Mouse (Mus musculus): ENCODE data around the gene Pcbd1.
"Not testable (repeated sequence)": the region's sequence is repeated elsewhere in the genome, so short reads cannot be mapped to it uniquely, and the experiment has no call there.

Pcbd1 gene

GRCm38 (mm10) chr10:61091866-61092265 is 2.7 kb downstream of the Pcbd1 start:
- DNase-seq (ENCODE audit: low spot score in 2 of 2): no peak

GRCm38 (mm10) chr10:61103564-61104114 is 14.5 kb downstream of the Pcbd1 start:
- DNase-seq (ENCODE audit: low spot score in 2 of 2): no peak

GRCm38 (mm10) chr10:61114246-61114720 is 25.2 kb downstream of the Pcbd1 start:
- no peak for DNase-seq (ENCODE audit: low spot score in 2 of 2)

GRCm38 (mm10) chr10:61121732-61122131 is 32.6 kb downstream of the Pcbd1 start:
- not testable (repeated sequence) for DNase-seq (ENCODE audit: low spot score in 2 of 2)

GRCm38 (mm10) chr10:61123276-61123913 is 34.3 kb downstream of the Pcbd1 start:
- DNase-seq (ENCODE audit: low spot score in 2 of 2): no peak

- DNase-seq (ENCODE audit: low spot score in 2 of 2): no peak
These were observed 35.3 kb downstream of the Pcbd1 start for GRCm38 (mm10) chr10:61124462-61124861.

GRCm38 (mm10) chr10:61128701-61129365 is 39.7 kb downstream of the Pcbd1 start:
- DNase-seq (ENCODE audit: low spot score in 2 of 2): no peak

GRCm38 (mm10) chr10:61130959-61131358 is 41.8 kb downstream of the Pcbd1 start:
- DNase-seq (ENCODE audit: low spot score in 2 of 2): no peak

- no peak for DNase-seq (ENCODE audit: low spot score in 2 of 2)
These were observed 44.9 kb downstream of the Pcbd1 start for GRCm38 (mm10) chr10:61134041-61134440.

- no peak for DNase-seq (ENCODE audit: low spot score in 2 of 2)
These were observed 46.2 kb downstream of the Pcbd1 start for GRCm38 (mm10) chr10:61135226-61135839.

GRCm38 (mm10) chr10:61137567-61137966 is 48.4 kb downstream of the Pcbd1 start:
- DNase-seq (ENCODE audit: low spot score in 2 of 2): no peak

GRCm38 (mm10) chr10:61143343-61143742 is 54.2 kb downstream of the Pcbd1 start:
- DNase-seq (ENCODE audit: low spot score in 2 of 2): no peak

All from natural killer cell, adult 2 months (primary cell).